Mouse (Mus musculus): Measurements from ENCODE around the gene Dtnb. TPM values are rescaled to one million over a fixed set of nuclear protein-coding genes. Genes with fewer than 3 reads are reported as not detected.
"Not testable (repeated sequence)": the region's sequence is repeated elsewhere in the genome, so short reads cannot be mapped to it uniquely, and the experiment has no call there.

The Dtnb gene
- total RNA-seq, 2 experiments from 2014 or later: 98.7 to 116 TPM

GRCm38 (mm10) chr12:3657786-3658185, 85.6 kb downstream of the Dtnb start:
- no peak for DNase-seq (ENCODE audit: low spot score in 2 of 2)

- DNase-seq (ENCODE audit: low spot score in 2 of 2): no peak
Observed at GRCm38 (mm10) chr12:3659554-3660311, 87.6 kb downstream of the Dtnb start.

GRCm38 (mm10) chr12:3660985-3661635, 88.9 kb downstream of the Dtnb start:
- DNase-seq (ENCODE audit: low spot score in 2 of 2): peak in 1 of 2 experiments; percentile 33

- DNase-seq (ENCODE audit: low spot score in 2 of 2): no peak
Observed at GRCm38 (mm10) chr12:3662660-3663059, 90.5 kb downstream of the Dtnb start.

- no peak for DNase-seq (ENCODE audit: low spot score in 2 of 2)
Observed at GRCm38 (mm10) chr12:3663386-3663785, 91.2 kb downstream of the Dtnb start.

GRCm38 (mm10) chr12:3669971-3670381, 97.8 kb downstream of the Dtnb start:
- DNase-seq (ENCODE audit: low spot score in 2 of 2): no peak

- DNase-seq (ENCODE audit: low spot score in 2 of 2): no peak
Observed at GRCm38 (mm10) chr12:3671117-3671516, 98.9 kb downstream of the Dtnb start.

GRCm38 (mm10) chr12:3672786-3673185, 100.6 kb downstream of the Dtnb start:
- no peak for DNase-seq (ENCODE audit: low spot score in 2 of 2)

- DNase-seq (ENCODE audit: low spot score in 2 of 2): no peak
Observed at GRCm38 (mm10) chr12:3673886-3674285, 101.7 kb downstream of the Dtnb start.

- DNase-seq (ENCODE audit: low spot score in 2 of 2): peak; percentile 49 to 76
Observed at GRCm38 (mm10) chr12:3674913-3675312, 102.7 kb downstream of the Dtnb start.

GRCm38 (mm10) chr12:3680721-3681120, 108.5 kb downstream of the Dtnb start:
- no peak for DNase-seq (ENCODE audit: low spot score in 2 of 2)

GRCm38 (mm10) chr12:3683041-3683440, 110.9 kb downstream of the Dtnb start:
- peak in 1 of 2 experiments; percentile 59 for DNase-seq (ENCODE audit: low spot score in 2 of 2)

- no peak for DNase-seq (ENCODE audit: low spot score in 2 of 2)
Observed at GRCm38 (mm10) chr12:3686419-3686940, 114.3 kb downstream of the Dtnb start.

GRCm38 (mm10) chr12:3690926-3691529, 118.8 kb downstream of the Dtnb start:
- DNase-seq (ENCODE audit: low spot score in 2 of 2): not testable (repeated sequence)

- DNase-seq (ENCODE audit: low spot score in 2 of 2): no peak
Observed at GRCm38 (mm10) chr12:3692795-3693392, 120.7 kb downstream of the Dtnb start.

- peak in 1 of 2 experiments; percentile 58 for DNase-seq (ENCODE audit: low spot score in 2 of 2)
Observed at GRCm38 (mm10) chr12:3695741-3696501, 123.7 kb downstream of the Dtnb start.

GRCm38 (mm10) chr12:3700503-3700902, 128.3 kb downstream of the Dtnb start:
- no peak for DNase-seq (ENCODE audit: low spot score in 2 of 2)

GRCm38 (mm10) chr12:3702903-3703302, 130.7 kb downstream of the Dtnb start:
- DNase-seq (ENCODE audit: low spot score in 2 of 2): no peak

- peak in 1 of 2 experiments; percentile 12 for DNase-seq (ENCODE audit: low spot score in 2 of 2)
Observed at GRCm38 (mm10) chr12:3719151-3719721, 147.1 kb downstream of the Dtnb start.

GRCm38 (mm10) chr12:3720527-3720926, 148.3 kb downstream of the Dtnb start:
- DNase-seq (ENCODE audit: low spot score in 2 of 2): no peak

All from layer of hippocampus, postnatal 14 days (tissue).